Mouse (Mus musculus): ENCODE results near the gene Slit3.
A peak's percentile ranks its signal among the peaks of the same experiment; 100 is the strongest.

Slit3 gene

GRCm38 (mm10) chr11:35589892-35590291 lies 468.9 kb downstream of the Slit3 start:
- no peak for DNase-seq (ENCODE audit: low spot score)

DNA sequence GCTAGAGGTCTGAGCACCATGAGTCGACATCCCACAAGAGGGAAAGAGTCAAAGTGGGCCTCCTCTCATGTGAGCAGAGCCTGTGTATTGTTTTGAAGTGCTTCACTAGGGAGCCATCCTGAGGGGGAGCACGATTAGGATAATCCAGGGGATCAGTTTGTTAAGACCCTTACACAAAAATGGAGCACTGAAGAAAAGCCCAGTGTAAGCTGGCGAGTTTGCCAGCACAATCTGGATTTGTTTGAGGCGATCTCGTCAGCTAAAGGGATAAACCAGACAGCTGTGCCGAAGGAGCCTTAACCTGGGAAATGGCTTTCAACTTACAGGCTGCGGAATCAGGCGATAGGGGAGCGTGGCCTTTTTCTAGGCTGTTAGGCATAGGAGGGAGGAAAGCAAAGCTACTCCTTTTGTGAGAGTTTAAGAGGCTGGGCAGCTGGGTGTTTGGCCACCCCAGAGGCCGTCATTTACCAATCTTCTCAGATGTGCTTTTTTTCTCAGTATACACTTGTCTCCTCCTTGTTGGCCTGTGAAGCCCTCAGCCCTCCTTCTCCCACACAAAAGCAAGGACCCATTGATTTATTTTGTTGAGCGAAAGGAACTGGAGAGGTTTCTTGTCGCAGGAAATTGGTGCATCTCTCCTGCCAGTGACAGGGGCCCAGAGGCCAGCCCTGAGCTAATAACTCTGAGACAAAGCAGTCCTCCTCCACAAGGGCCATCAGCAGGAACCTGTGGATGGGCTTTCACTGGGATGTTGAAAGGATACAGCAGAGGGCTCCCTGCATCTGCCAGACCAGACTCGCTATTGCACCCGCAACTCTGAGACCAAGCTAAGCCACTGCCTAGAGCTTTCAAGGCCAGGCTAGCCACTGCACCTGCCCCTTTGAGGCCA lies 472.4 kb downstream of the Slit3 start:
- no peak for DNase-seq (ENCODE audit: low spot score)

DNA sequence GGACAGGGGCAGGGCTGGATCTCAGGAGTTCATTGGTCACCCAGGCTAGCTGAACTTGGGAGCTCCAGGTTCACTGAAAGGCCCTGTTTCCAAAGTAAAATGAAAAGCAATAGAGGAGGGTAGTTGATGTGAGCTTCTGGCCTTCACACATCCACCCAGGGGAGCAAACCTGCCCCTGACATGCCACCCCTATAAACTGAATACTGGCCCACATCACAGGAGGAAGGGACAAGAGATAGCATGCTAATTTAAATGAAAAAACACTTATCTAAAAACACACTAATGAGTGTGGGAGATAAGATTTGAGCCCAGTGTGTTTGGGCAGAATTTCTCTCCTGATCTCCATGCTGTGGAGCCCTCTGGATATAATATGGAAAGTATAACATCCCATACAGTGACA lies 475.0 kb downstream of the Slit3 start:
- no peak for DNase-seq (ENCODE audit: low spot score)

DNA sequence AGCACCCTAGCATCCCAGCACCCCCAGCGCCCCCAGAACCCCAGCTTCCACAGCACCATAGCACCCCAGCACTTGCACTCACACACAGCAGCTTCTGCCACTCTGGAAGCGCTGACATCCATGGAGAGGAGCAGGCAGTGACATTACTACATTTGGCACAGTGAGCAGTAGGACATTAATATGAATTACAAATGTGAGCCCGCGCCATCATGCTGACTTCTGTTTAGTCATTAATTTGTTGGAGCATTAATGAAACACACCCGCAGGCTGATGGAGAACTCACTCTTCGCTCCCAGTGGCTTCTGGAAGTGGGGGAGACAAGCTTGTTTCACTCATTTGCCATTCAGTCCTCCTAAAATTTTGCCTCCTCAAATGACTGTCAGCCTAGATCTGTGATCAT lies 476.9 kb downstream of the Slit3 start:
- no peak for DNase-seq (ENCODE audit: low spot score)

DNA sequence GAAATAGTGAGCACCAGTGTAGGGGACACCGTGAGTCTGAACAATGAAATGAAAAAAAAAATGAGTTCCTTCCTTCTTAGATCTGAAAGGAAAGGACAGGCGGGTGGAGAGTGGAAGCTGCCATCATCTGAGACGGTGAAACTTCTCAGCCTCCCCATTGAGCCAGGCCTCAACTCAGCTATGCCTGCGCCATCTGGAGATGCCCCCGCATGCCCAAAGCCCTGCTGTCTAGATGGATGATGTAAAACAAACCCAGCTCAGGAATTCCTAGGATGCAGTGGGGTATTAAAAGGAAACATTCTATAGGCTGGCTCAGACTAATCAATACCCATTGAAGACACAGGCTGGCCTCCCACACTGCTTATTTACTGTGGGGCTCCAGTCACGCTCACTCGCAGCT lies 477.7 kb downstream of the Slit3 start:
- no peak for DNase-seq (ENCODE audit: low spot score)

- DNase-seq (ENCODE audit: low spot score), result no peak
Observed at GRCm38 (mm10) chr11:35601652-35602240, 480.7 kb downstream of the Slit3 start.

GRCm38 (mm10) chr11:35602586-35602985 lies 481.6 kb downstream of the Slit3 start:
- no peak for DNase-seq (ENCODE audit: low spot score)

DNA sequence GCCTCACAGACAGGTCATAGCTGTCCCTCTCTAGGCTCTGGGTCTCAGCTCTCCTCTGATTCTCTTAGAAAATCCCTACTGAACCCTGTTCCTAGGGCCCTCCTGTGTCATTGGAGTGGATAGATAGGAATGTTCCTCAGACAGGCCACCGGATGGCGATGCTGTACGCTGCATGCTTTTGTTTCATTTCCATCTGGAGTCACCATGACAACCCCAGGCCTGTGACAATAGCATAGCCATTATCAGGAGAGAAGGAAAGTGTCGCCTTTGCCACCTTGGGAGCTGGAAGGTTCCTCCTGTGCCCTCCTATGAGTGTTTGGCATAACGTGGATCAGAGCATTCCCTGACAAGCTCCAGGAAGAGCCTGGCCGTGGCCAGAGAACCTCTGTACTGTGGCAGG lies 482.9 kb downstream of the Slit3 start:
- no peak for DNase-seq (ENCODE audit: low spot score)

- peak; percentile 53 for DNase-seq (ENCODE audit: low spot score)
Observed at GRCm38 (mm10) chr11:35604848-35605790, 484.1 kb downstream of the Slit3 start.

DNA sequence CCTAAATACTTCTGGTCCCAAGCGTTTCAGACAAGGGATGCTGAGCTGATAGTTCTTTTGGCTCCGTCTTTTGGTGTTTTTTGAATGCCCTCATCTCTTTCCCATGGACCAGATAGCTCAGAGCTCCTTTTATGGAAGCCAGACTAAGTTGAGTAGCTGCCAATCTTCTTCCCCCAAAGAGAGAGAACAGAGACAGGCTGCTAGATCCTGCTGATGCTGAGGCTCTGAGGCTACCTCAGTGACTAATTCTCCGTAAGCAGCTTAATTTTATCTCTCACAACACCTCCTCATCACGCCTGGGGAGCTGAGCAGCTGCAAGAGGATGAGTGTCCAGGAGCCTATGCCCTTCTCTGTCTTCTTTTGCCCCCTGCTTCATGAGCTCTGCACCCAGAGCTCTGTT lies 486.2 kb downstream of the Slit3 start:
- DNase-seq (ENCODE audit: low spot score), result no peak

DNA sequence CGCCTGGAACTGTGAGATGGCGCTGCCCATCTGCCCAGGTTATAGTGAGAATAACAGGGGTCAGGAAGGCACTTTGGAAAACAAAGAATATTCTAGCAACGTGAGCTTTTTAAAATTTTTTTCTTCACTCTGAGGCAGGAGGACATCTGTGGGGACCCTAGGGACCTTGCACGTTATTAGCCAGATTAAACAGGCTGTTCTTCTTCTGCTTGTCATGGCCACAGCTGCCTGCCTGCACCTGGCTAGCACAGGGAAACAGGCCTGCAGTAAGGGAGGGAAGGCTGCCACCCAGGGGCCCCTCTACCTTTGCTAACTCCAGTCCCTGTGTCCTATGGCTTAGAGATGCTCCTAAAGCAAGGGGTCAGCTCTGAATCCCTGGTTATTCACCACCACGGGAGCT lies 487.8 kb downstream of the Slit3 start:
- DNase-seq (ENCODE audit: low spot score), result no peak

GRCm38 (mm10) chr11:35612262-35612896 lies 491.4 kb downstream of the Slit3 start:
- DNase-seq (ENCODE audit: low spot score), result no peak

GRCm38 (mm10) chr11:35614530-35614929 lies 493.5 kb downstream of the Slit3 start:
- no peak for DNase-seq (ENCODE audit: low spot score)

DNA sequence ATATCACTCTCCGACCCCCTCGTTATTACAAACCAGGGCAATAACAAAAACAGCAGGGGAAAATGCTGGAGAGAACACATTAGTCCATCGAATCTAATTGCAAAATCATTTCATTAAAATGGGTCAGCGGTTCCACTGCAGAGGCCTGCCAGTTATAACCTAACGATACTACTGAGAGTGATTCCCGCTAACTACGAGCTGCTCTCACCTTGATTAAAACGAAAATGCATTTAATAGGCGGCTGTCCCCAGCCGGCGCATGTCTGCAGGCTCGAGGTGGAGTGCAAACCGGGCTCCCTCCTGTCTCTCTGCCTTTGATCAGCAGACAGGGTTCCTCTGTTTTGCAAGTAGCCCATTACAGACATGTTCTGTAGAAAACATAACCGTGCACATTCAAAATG lies 498.4 kb downstream of the Slit3 start:
- DNase-seq (ENCODE audit: low spot score), result no peak

- no peak for DNase-seq (ENCODE audit: low spot score)
Observed at GRCm38 (mm10) chr11:35622736-35623135, 501.7 kb downstream of the Slit3 start.

GRCm38 (mm10) chr11:35624515-35625270 lies 503.7 kb downstream of the Slit3 start:
- no peak for DNase-seq (ENCODE audit: low spot score)

GRCm38 (mm10) chr11:35625576-35625975 lies 504.6 kb downstream of the Slit3 start:
- peak; percentile 23 for DNase-seq (ENCODE audit: low spot score)

DNA sequence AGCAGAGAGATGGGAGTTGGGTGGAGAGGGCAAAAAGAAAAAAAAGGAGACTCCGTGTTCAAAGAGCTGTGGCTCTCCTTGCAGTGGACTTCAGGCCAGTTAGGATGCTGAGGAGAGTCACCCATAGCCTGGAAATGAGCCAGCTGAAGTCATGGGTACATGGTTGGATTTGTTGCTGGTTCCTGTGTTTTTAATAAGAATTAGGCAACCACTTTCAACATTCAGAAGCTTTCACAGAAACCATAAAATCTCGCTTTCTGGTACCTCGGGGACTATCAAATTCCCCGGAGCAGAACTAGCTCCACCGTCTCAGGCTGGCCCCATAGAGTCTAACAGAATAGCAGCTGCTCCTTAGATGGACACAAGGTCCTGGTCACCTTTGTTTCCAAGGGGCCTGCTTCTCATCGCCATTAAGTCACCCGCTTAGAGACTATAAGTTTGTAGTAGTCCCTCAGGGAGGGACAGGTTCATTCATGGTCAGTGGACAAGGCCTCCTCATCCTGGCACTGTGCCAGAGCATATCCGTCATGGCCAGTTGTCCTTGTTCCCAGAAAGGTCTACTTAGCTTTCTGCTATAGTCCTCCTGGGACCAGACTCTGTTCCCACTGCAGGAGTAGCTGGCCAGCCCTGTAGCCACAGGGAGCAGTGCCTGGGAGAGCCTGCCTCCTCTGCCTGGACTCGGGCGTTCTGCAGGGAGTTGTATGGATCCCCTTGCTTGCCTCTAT lies 505.3 kb downstream of the Slit3 start:
- DNase-seq (ENCODE audit: low spot score), result no peak

- no peak for DNase-seq (ENCODE audit: low spot score)
Observed at GRCm38 (mm10) chr11:35627815-35628214, 506.8 kb downstream of the Slit3 start.

DNA sequence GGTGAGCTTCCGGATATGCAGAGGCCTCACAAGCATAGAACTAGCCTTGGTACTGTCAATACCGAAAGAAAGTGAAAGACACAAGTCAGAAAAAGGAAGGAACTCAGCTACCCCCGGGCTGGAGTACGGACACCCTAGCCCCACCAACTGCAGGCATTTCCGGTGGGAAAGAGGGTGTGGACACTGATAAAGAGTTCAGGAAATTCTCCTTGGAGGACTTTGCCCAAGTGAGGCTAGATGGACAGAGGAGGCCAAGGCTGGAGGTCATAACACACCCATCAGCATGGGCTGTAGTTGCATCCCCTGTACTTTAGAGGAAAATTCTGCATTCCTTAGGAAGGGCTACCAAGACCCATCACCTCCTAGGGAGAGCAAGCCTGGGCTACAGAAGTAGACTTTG lies 511.2 kb downstream of the Slit3 start:
- DNase-seq (ENCODE audit: low spot score), result no peak

- no peak for DNase-seq (ENCODE audit: low spot score)
Observed at GRCm38 (mm10) chr11:35637102-35637501, 516.1 kb downstream of the Slit3 start.
